Mouse (Mus musculus) retina, embryonic 14.5 days (tissue): ENCODE results near the gene Sema4d.

Experiments used
- DNase-seq: peaks from one replicate; pipeline ENCODE4 v3.0.0-alpha.2; 2015; ENCODE audit warnings: low spot score

Gene Sema4d

DNA sequence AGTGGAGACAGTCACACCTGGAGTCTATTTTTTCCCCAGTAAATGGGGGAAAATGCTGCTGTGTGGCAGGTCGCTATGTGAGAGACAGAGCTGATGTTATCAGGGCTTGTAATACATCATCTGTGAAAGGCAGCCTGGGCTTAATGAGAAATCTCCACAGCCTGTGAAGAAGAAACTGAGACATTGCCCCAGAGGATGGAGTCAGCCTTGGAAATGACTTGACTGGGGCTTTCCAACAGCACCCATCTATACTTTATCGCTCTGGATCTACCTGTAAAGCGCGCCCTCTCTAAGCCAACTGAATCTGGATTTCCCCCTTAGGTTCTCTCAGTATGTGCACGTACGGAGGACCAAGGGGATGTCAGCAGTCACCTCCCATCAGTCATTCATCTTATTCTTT is 21.1 kb upstream of the Sema4d start:
- no peak for DNase-seq

DNA sequence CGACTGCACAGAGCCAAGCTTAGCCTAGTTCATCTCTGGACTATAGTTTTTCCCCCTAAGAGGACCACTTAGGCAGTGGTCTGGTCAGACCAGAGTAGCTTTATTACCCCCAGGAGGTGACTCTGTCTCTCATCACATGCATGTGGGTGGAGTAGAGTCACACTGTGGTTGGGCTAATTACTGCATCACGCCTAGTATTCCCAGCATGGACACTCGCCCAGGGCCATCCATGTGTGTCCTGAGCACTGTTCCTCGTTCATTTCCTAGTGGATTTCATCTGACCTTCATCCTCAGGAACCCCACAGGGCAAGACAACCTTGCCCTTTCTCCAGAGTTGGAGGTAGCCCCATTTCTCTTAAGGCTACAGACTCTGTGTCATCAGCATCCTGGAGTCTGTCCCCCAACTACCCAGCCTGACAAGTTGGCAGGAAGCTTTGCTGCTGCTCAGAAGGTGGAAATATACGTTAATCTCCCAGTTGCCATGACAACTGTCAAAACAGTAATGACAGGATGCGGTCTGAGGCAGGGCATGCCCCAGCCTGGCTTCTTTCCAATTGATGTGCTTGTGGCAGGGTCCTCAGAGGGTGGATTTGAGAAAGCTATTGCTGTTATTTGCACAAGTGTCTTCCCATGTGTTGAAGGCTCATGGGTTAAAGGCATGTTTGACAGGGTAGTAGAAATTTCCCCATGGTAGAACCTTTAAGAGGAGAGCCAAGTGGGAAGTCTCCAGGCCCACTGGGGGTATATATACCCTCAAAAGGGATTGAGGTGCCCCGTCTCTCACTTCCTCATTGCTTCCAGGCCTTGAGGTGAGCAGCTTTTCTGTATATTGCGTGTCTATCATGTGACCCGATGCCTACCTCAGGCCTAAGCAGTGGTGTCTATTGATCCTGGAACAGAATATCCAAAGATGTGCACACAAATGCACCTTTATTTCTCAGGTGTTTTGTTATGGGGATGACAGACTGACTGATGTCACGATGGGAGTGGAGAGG is 20.4 kb upstream of the Sema4d start:
- peak; percentile 43 for DNase-seq

DNA sequence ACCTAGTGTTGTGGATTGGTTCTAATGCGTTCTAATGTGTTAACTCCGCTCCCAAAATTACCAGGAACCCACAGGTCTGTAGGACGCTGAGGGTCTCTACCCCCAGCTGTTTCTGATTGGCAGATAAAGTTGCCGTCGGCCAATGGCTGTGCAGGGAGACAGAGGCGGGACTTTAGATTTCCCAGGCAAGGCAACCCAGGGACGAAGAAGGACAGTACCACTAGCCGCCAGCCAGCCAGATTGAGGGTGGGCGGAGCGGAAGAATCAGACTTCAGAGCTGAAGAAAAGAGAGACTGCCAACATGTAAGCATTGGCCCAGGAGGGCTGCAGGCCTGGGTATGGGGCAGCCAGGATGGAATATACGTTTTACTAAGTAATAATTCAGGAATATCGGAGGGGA is 14.6 kb upstream of the Sema4d start:
- DNase-seq, result peak; percentile 43

DNA sequence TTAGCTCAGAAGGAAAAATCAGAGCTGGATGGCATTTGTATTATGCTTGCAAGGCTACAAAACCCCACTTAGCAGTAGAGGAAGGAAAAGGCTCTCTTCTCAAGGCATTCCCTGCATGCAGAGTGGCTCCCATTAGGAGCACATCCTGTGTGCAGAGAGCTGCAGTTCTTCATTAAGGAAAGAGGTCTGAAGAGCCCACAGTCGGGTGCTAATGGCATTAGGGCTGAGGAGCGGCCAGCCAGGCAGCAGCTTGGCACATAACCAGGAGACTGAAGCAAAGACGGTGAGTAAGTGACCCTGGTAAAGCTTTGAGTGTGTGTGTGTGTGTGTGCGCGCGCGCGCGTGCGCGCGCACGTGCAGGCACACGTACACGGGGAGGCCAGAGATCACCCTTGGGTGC is 12.7 kb upstream of the Sema4d start:
- no peak for DNase-seq

DNA sequence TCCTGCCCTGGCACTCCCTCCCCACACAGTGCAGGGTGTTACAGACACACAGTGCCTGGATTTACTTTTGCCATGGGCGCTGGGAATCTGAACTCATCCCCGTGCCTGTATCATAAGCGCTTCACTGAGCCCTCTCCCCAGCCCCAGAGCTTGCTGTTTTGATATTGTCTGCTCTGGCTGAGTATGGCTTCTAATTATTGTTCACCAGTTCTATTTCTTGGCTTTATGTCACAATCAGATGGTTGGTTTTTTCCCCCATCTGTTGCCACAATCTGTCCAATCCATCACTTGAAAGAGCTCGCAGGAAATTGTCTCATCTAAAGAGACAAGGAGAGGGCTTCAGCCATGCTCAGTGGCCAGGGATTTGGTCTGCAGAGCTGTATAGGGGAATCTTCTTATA is 12.1 kb upstream of the Sema4d start:
- DNase-seq, result no peak

DNA sequence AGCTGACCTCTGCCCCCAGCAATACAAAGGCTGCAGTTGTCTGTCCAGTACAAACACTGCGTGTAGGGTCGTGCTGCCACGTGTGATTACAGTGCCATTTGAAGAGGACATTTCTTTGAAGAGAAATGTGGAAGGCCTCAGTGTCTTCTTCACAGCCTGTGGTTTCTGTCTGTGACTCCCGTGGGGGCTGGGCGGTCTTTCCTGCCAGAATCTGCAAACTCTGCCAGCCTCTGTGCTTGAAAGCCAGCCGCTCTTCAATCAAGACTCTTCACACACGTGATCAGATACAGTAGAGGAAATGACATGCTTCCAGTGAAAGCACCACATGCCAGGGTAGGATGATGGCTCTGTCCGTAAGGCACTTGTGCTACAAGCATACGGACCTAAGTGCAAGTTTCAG is 7.4 kb upstream of the Sema4d start:
- peak; percentile 32 for DNase-seq

DNA sequence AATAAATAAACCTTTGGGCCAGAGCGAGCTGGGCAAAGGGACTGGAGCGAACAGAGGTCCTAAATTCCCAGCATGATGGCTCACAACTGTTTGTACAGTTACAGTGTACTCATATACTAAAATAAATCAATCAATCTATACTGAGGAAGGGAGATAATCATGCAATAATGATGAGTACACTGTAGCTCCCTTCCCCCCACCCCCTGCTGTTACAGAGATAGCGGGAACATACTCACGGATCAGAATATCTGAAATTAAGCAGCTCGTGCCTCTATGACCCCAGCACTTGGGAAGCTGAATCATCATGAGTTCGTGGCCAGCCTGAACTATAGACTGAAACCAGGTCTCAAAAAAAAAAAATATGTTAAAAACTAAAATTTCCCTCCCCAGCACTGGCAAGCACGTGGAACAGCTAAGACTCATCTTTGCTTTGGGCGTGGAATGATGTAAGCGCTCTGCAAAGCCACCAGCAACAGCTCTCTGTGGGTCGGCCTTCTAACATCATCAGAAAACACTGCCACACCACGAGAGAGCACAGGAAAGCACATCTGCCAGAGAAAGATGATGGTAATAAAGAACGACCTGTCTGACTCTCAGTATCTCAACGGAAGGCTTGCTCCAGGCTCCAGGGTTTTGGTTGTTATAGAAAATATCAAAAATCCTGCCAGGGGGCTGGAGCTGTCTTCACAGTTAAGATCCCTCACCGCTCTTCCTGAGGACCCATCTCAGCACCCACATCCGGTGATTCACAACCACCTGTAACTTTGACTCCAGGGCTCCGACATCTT is 6.4 kb upstream of the Sema4d start:
- no peak for DNase-seq

DNA sequence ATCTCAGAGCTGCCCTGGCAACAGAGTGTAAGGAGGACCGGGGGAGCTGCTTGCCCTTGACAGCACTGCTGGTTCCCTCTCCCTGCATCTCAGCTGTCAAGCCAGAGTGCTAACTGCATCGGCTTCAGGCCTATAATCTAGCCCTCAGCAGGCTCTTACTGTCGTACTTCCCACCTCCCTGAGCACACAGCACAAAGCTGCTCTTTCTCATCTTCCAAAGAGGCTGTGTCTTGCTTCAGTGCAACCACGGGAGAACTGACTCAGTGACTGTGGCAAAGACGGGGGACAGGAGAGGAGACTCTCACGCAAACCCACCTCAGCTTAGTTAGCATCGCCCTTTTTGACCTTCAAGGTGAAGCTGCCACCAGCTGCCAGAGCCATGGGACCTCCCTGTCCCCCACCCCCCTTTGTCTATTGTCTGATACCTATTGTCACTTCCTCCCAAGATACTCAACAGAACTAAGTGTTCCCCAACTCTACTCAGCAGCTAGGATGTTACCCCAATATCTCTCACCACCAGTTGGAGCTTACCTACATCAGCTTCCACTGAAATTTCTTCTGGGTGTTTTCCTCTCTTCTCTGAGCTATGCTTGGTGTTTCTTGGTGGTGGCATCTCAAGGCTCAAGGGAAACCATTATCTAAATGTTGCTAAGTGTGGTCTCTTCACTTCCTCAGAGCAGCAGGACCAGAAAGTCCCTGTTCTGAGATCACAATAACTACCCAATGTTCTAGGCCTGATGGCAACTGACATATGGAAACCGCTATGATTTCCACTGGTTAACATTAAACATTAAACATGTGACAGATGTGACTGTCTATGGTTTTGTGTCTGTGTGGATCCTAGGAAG is 4.6 kb upstream of the Sema4d start:
- DNase-seq, result no peak

DNA sequence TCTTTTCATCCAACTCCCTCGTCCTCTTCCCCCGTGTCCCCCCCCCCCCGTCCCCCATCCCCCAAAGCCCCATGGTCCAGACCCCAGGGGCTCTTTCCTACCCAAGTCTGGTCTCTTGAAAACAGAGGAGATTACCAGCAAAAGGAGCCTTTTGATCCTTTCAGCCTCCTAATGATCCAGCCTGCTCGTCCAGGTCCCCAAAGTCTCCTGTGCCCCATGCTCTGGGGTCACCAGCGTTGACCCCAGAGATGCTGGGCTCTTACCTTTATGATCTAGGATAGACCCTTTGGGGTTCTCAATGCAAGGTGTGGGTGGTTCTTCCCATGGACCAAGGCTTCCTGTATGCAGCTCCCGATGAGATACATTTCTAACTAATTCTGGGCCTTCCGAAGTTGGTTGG is 401 bp upstream of the Sema4d start:
- DNase-seq, result no peak

DNA sequence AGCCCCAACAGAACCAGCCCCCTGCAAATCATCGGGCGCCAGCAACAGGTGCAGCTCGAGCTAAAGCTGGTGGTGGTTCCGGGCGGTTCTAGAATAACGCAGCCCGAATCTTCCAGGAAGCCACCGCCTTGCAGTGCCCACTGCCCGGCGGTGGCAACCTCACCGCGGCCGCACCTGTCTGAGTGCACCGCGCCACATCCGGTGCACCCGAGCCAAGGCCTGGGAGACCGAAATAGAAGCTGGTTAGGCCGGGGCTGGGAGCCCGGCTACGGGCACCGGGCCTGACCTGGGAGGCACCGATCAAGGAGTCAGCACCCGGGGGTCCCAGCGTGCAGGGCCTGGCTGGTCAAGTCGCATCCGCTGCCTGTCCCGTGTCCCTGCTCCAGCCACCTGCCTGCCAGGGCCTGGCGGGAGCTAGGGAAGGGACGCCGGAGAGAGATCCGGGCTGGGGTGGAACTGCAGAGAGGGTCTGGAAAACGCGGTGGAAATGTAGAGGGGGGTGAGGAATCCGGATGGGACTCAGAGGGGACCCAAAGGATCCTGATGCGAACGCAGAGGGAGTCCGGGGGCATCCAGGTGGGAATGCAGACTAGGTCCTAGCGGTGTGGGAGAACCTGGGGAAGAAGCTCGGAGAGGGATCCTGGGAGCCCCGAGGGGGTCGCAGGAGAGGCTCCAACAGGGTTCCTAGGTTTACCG is 670 bp downstream of the Sema4d start:
- peak; percentile 51 for DNase-seq

DNA sequence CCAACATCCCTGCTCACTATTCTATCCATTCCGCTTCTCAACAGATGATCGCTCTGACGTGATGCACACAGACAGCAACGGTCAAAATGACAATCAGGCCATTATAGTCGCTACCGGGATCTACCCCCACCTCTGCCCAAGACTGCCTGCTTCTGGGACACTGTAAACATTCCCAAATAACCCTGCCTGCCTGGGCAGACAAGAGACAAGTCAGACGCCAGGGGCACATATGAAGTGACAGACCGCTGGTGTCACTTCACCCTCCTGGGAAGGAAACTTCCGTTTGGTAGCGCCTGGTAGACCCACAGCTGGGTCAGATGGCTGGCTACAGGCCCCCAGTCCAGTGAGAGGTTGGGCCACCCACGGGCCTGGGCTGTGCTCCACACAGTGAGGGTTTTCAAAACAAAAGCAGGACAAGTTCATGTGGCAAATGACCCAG is 1.4 kb downstream of the Sema4d start:
- DNase-seq, result peak; percentile 83

DNA sequence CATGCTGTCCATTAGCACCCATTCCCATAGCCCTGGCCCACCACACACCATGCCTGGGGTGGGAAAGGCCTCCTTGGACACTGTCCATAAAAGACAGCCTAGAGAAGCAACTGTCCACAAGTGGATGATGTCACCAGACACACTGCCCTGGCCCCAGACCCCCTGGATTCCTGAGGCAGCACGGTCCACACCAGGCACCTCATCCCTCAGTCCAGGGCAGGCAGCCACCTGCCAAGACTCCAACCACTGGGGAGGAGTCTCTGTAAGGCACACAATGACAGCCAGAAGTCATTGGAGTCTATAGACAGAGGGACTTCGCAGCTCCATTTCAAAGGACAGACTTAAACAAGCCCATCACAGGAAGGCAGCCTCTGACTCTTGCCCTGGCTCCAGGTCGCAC is 1.9 kb downstream of the Sema4d start:
- DNase-seq, result peak; percentile 49

DNA sequence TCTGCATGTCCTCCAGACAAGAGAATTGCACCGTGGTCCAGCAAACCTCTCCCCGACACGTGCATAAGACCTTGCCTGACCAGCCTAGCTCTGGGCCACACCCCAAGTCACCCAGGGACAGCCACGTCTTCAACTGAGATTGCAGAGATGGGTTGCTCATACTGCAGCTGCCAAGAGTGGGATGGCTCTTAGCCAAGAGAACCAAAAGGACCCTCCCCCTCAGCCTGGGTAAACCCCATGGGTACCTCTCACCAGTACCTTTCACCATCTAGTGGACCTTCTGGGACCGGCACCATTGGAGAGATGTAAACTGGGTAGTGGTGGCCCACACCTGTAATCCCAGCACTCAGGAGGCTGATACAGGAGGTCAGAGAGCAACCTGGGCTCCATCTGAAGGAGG is 2.8 kb downstream of the Sema4d start:
- DNase-seq, result no peak

DNA sequence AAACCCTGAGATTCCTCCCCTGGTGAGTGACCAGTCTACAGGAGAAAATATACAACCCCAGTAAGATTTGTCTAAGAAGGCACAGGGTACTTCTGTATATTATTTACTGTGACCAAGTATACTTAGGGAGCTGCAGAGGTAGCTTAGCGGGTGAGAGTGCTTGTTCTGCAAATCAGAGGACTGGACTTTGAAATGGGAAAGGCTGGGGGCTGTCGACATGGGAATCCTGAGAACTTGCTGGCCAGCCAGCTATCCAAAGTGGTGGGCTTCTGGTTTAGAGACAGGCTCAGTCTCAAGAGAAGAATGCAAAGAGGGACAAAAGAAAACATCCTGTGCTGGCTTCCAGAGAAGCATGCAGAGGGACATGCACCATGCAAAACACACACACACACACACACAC is 5.7 kb downstream of the Sema4d start:
- DNase-seq, result no peak

DNA sequence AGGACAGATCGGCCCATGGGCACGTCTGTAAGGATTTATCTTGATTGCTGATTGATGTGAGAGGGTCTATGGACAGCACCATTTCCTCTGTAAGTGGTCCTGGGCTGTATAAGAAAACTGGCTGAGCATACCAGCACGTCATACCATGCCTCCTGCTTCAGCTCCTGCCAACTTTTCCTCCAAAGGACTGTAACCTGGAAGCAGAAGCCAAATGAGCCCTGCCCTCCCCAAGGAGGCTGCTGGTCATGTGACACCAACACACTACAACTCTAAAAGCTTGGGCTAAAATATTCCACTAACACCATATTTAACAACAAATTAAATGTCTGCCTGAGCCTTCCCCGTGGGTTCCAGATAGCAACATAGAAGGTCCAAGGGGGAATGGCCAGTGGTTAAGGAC is 6.9 kb downstream of the Sema4d start:
- no peak for DNase-seq

DNA sequence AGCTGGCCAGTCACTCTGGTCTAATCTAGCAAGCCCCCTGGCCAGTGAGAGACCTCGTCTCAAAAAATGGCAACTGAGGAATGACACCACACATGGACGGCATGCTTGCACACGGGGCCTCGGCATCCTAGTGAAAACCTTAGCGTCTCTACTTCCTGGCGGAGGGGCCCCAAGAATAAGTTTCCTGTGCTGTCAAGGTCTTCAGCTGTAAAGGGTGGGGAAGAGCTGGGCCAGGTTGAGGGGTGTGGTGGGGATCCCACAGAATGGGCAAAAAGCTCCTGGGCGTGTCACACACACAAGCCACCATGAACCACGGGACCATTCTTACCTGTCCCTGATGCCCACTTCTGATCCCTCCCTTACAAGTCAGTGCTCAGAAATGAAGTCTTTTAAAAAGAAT is 9.1 kb downstream of the Sema4d start:
- no peak for DNase-seq

DNA sequence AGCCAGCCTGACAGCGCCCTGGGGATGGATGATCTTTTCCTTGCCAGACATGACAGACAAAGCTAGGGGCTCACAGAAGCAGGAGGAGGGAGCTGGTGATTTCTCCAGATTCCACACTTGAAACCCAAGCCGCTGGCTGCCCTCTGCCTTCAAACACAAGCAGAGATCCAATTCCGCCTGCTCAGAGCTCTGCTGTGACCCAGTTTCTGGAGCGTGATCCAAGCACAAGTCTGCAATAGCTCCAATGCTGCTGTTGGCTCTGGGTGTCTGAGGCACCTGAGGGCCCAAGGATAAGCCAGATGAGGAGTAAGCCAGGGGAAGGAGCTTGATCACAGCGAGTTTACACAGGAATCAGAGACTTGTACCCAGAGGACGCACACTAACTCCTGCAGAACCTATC is 9.7 kb downstream of the Sema4d start:
- DNase-seq, result no peak

DNA sequence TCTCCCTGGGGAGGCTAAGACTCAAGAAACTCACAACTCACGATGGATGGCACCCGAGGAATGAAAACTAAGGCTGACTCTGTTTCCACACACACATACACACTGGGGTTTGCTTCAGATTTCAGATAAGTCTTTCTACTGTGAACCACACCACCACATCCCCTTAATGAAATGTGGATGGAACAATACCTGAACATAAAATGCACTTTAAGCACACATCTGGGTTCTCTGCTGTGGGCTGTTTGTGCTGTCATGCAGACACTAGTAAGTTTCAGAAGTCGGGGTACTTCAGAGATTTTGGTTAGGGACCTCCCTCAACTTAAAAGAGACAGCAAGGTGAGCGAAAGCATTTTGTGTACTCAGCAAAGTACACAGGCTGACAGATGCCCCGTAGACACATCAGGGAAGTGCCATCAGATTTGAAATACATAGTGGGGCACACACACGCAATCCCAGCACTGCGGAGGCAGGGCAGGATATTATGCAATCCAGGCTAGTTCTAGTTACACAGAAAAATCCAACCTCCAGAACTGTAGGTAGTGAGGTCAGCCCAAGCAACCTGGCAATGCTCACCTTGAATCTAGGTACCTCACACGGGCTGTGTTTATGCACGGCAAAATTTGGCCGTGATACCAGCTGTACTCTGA is 12.9 kb downstream of the Sema4d start:
- DNase-seq, result no peak

DNA sequence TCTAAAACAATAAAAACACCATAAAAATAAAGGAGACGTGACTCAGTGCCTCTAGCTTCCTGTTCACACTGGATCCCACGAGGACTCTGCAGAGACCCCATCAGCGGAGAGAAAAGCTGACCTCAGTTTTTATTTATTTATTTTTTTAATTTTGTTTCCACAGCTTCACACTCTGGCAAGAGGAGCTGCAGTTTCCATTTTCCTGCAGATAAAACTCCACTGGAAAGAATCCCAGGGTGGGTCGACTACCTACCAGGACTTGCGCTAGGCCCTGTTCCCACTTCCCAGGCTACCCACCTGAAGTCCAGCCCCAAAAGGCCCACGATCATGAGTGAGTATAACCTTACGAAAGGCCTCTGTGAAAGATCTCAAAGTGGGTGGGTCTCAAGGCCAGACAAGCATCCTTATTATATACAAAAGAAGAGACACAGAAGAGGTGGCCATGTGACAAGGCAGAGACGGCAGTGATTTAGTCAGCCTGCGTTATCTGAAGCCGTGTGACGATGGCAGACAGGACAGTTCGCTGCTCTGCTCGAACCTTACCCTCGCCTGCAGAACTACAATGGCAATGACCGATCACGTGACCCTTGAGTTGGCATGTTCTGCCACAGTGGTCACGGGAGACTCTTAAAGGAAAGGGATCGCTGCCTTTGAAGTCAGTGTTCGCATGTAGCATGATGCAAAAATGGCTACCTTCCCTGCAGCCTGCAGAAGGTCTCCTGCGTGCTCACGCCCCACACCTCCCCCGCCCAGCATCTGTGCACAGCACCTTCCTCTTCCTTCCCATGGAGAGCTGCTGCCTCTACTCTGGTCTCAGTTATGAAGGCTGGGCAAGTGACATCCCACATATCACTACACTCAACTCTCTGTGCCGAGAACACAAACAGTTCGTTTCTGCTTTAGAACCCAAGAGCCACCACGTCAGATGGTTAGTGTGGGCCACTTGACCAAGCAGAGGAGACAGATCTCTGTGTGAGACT is 14.3 kb downstream of the Sema4d start:
- DNase-seq, result no peak
